Mouse (Mus musculus) kidney, postnatal 25 days (tissue): ENCODE measurements around the gene Tbl1xr1.

Experiments
- DNase-seq, 2 experiments: peaks; one replicate each; pipeline ENCODE4 v3.0.0; 2021; ENCODE audit warnings: mixed read lengths in 2 of 2

Tbl1xr1 gene

GRCm38 (mm10) chr3:22142846-22143641 lies 66.6 kb downstream of the Tbl1xr1 start:
- DNase-seq: peak; percentile 33 to 47

GRCm38 (mm10) chr3:22144255-22144654 lies 67.8 kb downstream of the Tbl1xr1 start:
- peak in 1 of 2 experiments; percentile 43 for DNase-seq

GRCm38 (mm10) chr3:22147433-22147927 lies 71.0 kb downstream of the Tbl1xr1 start:
- DNase-seq: peak; percentile 55 to 59

GRCm38 (mm10) chr3:22148306-22148932 lies 72.0 kb downstream of the Tbl1xr1 start:
- DNase-seq: no peak

GRCm38 (mm10) chr3:22150872-22151530 lies 74.5 kb downstream of the Tbl1xr1 start:
- DNase-seq: no peak

- DNase-seq: no peak
Observed at GRCm38 (mm10) chr3:22152773-22153172, 76.3 kb downstream of the Tbl1xr1 start.

GRCm38 (mm10) chr3:22154522-22154921 lies 78.1 kb downstream of the Tbl1xr1 start:
- no peak for DNase-seq

GRCm38 (mm10) chr3:22156397-22156796 lies 79.9 kb downstream of the Tbl1xr1 start:
- peak in 1 of 2 experiments; percentile 12 for DNase-seq

- no peak for DNase-seq
Observed at GRCm38 (mm10) chr3:22162948-22163347, 86.5 kb downstream of the Tbl1xr1 start.

- no peak for DNase-seq
Observed at GRCm38 (mm10) chr3:22167856-22168255, 91.4 kb downstream of the Tbl1xr1 start.

- DNase-seq: no peak
Observed at GRCm38 (mm10) chr3:22168432-22168831, 92.0 kb downstream of the Tbl1xr1 start.

GRCm38 (mm10) chr3:22171526-22171925 lies 95.1 kb downstream of the Tbl1xr1 start:
- DNase-seq: no peak

GRCm38 (mm10) chr3:22172410-22172809 lies 96.0 kb downstream of the Tbl1xr1 start:
- DNase-seq: no peak

- DNase-seq: no peak
Observed at GRCm38 (mm10) chr3:22173171-22173570, 96.7 kb downstream of the Tbl1xr1 start.

GRCm38 (mm10) chr3:22174232-22174631 lies 97.8 kb downstream of the Tbl1xr1 start:
- no peak for DNase-seq

- no peak for DNase-seq
Observed at GRCm38 (mm10) chr3:22180076-22180475, 103.6 kb downstream of the Tbl1xr1 start.

GRCm38 (mm10) chr3:22181026-22181425 lies 104.6 kb downstream of the Tbl1xr1 start:
- no peak for DNase-seq

GRCm38 (mm10) chr3:22185265-22185664 lies 108.8 kb downstream of the Tbl1xr1 start:
- no peak for DNase-seq

- DNase-seq: no peak
Observed at GRCm38 (mm10) chr3:22190498-22190897, 114.0 kb downstream of the Tbl1xr1 start.

- DNase-seq: no peak
Observed at GRCm38 (mm10) chr3:22192931-22193330, 116.5 kb downstream of the Tbl1xr1 start.

- DNase-seq: no peak
Observed at GRCm38 (mm10) chr3:22194185-22194856, 117.9 kb downstream of the Tbl1xr1 start.

- no peak for DNase-seq
Observed at GRCm38 (mm10) chr3:22198802-22199201, 122.3 kb downstream of the Tbl1xr1 start.

GRCm38 (mm10) chr3:22204186-22204585 lies 127.7 kb downstream of the Tbl1xr1 start:
- DNase-seq: no peak
